Mouse (Mus musculus) thymus, adult 2 months (tissue): ENCODE measurements around the gene Fam71f1.

Source experiments
- CTCF ChIP-seq: fragments of 200-500 bp; IDR thresholded peaks from 2 replicates; pipeline ENCODE4 v1.5.1; 2012; ENCODE audit warnings: mild to moderate bottlenecking, control low read depth, low read length, moderate library complexity, borderline replicate concordance; ENCODE audit not compliant: control insufficient read depth, poor library complexity, insufficient read depth; ENCODE audit errors: extremely low read depth
- POLR2A ChIP-seq: fragments of 200-500 bp; IDR thresholded peaks from 2 replicates; pipeline ENCODE4 v1.6.1; 2012; ENCODE audit warnings: mild to moderate bottlenecking, low read length, control low read depth, moderate library complexity; ENCODE audit not compliant: control insufficient read depth, poor library complexity, insufficient read depth; ENCODE audit errors: extremely low read depth

DNA sequence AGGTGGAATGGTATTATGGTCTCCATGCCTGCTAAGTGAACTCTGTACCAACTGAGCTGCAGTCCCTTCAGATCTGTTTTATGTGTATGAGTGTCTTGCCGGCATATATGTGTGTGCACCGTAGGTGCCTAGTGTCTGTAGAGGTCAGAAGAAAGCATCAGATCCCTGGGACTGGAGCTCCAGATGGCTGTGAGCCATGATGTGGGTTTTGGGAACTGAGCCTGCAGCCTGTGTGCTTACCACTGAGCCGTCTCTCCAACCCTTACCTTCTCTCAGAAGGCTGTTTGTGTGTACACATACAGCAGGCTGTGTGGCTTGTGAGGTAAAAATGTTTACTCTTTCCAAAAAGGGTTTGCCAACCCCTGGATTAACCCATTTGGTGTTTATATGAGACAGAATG lies 40.4 kb downstream of the Fam71f1 start:
- TF ChIP-seq CTCF (no peak), POLR2A (no peak)
